Mouse (Mus musculus) WW6 (cell line): Measurements from ENCODE around the gene Cyb5d1.

Source experiments
- DNase-seq: peaks from one replicate; pipeline ENCODE4 v3.0.0-alpha.2; 2013; ENCODE audit warnings: low read depth, low spot score

Cyb5d1 gene

GRCm38 (mm10) chr11:69379600-69379999 is 15.8 kb downstream of the Cyb5d1 start:
- no peak for DNase-seq

GRCm38 (mm10) chr11:69377766-69378165 is 17.7 kb downstream of the Cyb5d1 start:
- DNase-seq, result no peak

GRCm38 (mm10) chr11:69375646-69376045 is 19.8 kb downstream of the Cyb5d1 start:
- no peak for DNase-seq

- DNase-seq, result peak; percentile 80
Measured at GRCm38 (mm10) chr11:69373223-69373965, 22.0 kb downstream of the Cyb5d1 start.

- no peak for DNase-seq
Measured at GRCm38 (mm10) chr11:69372780-69373170, 22.7 kb downstream of the Cyb5d1 start.

- no peak for DNase-seq
Measured at GRCm38 (mm10) chr11:69372056-69372779, 23.2 kb downstream of the Cyb5d1 start.

- no peak for DNase-seq
Measured at GRCm38 (mm10) chr11:69371601-69372000, 23.8 kb downstream of the Cyb5d1 start.

- DNase-seq, result no peak
Measured at GRCm38 (mm10) chr11:69370817-69371215, 24.6 kb downstream of the Cyb5d1 start.

GRCm38 (mm10) chr11:69369990-69370816 is 25.2 kb downstream of the Cyb5d1 start:
- no peak for DNase-seq

- no peak for DNase-seq
Measured at GRCm38 (mm10) chr11:69369215-69369989, 26.0 kb downstream of the Cyb5d1 start, which contains the start of gene Chd3. Chd3 (minus strand) TSS chr11:69369406.

GRCm38 (mm10) chr11:69368356-69369214 is 26.8 kb downstream of the Cyb5d1 start:
- DNase-seq, result no peak

- DNase-seq, result no peak
Measured at GRCm38 (mm10) chr11:69367616-69368355, 27.6 kb downstream of the Cyb5d1 start.

- no peak for DNase-seq
Measured at GRCm38 (mm10) chr11:69366855-69367615, 28.4 kb downstream of the Cyb5d1 start.

- DNase-seq, result no peak
Measured at GRCm38 (mm10) chr11:69366157-69366854, 29.1 kb downstream of the Cyb5d1 start.

- DNase-seq, result no peak
Measured at GRCm38 (mm10) chr11:69365722-69366121, 29.7 kb downstream of the Cyb5d1 start.

GRCm38 (mm10) chr11:69364910-69365309 is 30.5 kb downstream of the Cyb5d1 start:
- no peak for DNase-seq

- no peak for DNase-seq
Measured at GRCm38 (mm10) chr11:69364376-69364775, 31.1 kb downstream of the Cyb5d1 start.

- DNase-seq, result no peak
Measured at GRCm38 (mm10) chr11:69362479-69362878, 33.0 kb downstream of the Cyb5d1 start.
